Mouse (Mus musculus): ENCODE measurements at regions not wholly inside any gene's neighbourhood (a gene's known extent, or its start where the extent isn't known, plus 50 kb on each side); places are given as distances from the start of the nearest gene placed in this dataset.

GRCm38 (mm10) chr12:54444416-54444815, 212.0 kb downstream of the Sptssa start:
- no peak for ATAC-seq
- Histone ChIP-seq H3K4me1 (no peaks in the 10 kb centered on the region), H3K4me2 (no peak overlapping the region), H3K27me3 (replicated peaks) (no peaks in the 10 kb centered on the region), H3K27ac (no peak overlapping the region), H3K9ac (no peak overlapping the region), H3K4me3 (no peak overlapping the region), H3K9me3 (replicated peaks) (no peaks in the 10 kb centered on the region), H3K36me3 (no peaks in the 10 kb centered on the region)
- WGBS (ENCODE audit: insufficient replicate concordance): 62% methylated on average over 4 of the region's 4 CpGs

- ATAC-seq: no peak
- no peak overlapping the region for H3K9ac ChIP-seq
- H3K4me2 ChIP-seq: no peak overlapping the region
- WGBS (ENCODE audit: insufficient replicate concordance): 49% methylated on average over 2 of the region's 2 CpGs
- H3K36me3 ChIP-seq: no peaks in the 10 kb centered on the region
- no peaks in the 10 kb centered on the region for H3K27me3 ChIP-seq (replicated peaks)
- no peak overlapping the region for H3K27ac ChIP-seq
- H3K4me1 ChIP-seq: no peaks in the 10 kb centered on the region
- no peak overlapping the region for H3K4me3 ChIP-seq
- H3K9me3 ChIP-seq (replicated peaks): no peaks in the 10 kb centered on the region
These were observed 213.1 kb downstream of the Sptssa start for GRCm38 (mm10) chr12:54443285-54443684.

GRCm38 (mm10) chr12:54442408-54442807, 214.0 kb downstream of the Sptssa start:
- H3K27ac ChIP-seq: no peak overlapping the region
- H3K36me3 ChIP-seq: no peaks in the 10 kb centered on the region
- H3K4me2 ChIP-seq: no peak overlapping the region
- no peaks in the 10 kb centered on the region for H3K4me1 ChIP-seq
- no peak for ATAC-seq
- no peak overlapping the region for H3K4me3 ChIP-seq
- no peak overlapping the region for H3K9ac ChIP-seq
- no peaks in the 10 kb centered on the region for H3K9me3 ChIP-seq (replicated peaks)
- 72% methylated on average over 11 of the region's 11 CpGs for WGBS (ENCODE audit: insufficient replicate concordance)
- H3K27me3 ChIP-seq (replicated peaks): no peaks in the 10 kb centered on the region

- WGBS (ENCODE audit: insufficient replicate concordance): 67% methylated on average over 6 of the region's 6 CpGs
- no peaks in the 10 kb centered on the region for H3K9me3 ChIP-seq (replicated peaks)
- no peak overlapping the region for H3K9ac ChIP-seq
- no peaks in the 10 kb centered on the region for H3K4me1 ChIP-seq
- H3K36me3 ChIP-seq: no peaks in the 10 kb centered on the region
- H3K4me3 ChIP-seq: no peak overlapping the region
- H3K4me2 ChIP-seq: no peak overlapping the region
- no peaks in the 10 kb centered on the region for H3K27me3 ChIP-seq (replicated peaks)
- ATAC-seq: no peak
- no peak overlapping the region for H3K27ac ChIP-seq
These were observed 215.4 kb downstream of the Sptssa start for GRCm38 (mm10) chr12:54440851-54441593.

GRCm38 (mm10) chr12:54438793-54439192, 217.6 kb downstream of the Sptssa start:
- no peak overlapping the region for H3K9ac ChIP-seq
- H3K4me3 ChIP-seq: no peak overlapping the region
- H3K9me3 ChIP-seq (replicated peaks): no peaks in the 10 kb centered on the region
- H3K36me3 ChIP-seq: no peaks in the 10 kb centered on the region
- no peak for ATAC-seq
- H3K27ac ChIP-seq: no peak overlapping the region
- H3K4me2 ChIP-seq: no peak overlapping the region
- no peaks in the 10 kb centered on the region for H3K27me3 ChIP-seq (replicated peaks)
- H3K4me1 ChIP-seq: no peaks in the 10 kb centered on the region
- 54% methylated on average over 4 of the region's 4 CpGs for WGBS (ENCODE audit: insufficient replicate concordance)

GRCm38 (mm10) chr12:54425236-54425635, 221.6 kb upstream of the Egln3 start:
- H3K4me3 ChIP-seq: no peak overlapping the region
- no peak overlapping the region for H3K27ac ChIP-seq
- H3K4me1 ChIP-seq: no peaks in the 10 kb centered on the region
- ATAC-seq: no peak
- no peak overlapping the region for H3K9ac ChIP-seq
- WGBS (ENCODE audit: insufficient replicate concordance): 65% methylated on average over 6 of the region's 6 CpGs
- H3K4me2 ChIP-seq: no peak overlapping the region
- H3K36me3 ChIP-seq: no peaks in the 10 kb centered on the region
- no peaks in the 10 kb centered on the region for H3K27me3 ChIP-seq (replicated peaks)
- H3K9me3 ChIP-seq (replicated peaks): no peaks in the 10 kb centered on the region

- Histone ChIP-seq H3K27me3 (replicated peaks) (no peaks in the 10 kb centered on the region), H3K9me3 (replicated peaks) (no peaks in the 10 kb centered on the region), H3K4me2 (no peak overlapping the region), H3K9ac (no peak overlapping the region), H3K27ac (no peak overlapping the region), H3K4me3 (no peak overlapping the region), H3K4me1 (no peaks in the 10 kb centered on the region), H3K36me3 (no peaks in the 10 kb centered on the region)
- WGBS (ENCODE audit: insufficient replicate concordance): 15% methylated on average over 1 of the region's 1 CpGs
- ATAC-seq: no peak
These were observed 211.2 kb upstream of the Egln3 start for GRCm38 (mm10) chr12:54414829-54415228.

- no peak for ATAC-seq
- H3K36me3 ChIP-seq: no peaks in the 10 kb centered on the region
- H3K27ac ChIP-seq: no peak overlapping the region
- H3K4me2 ChIP-seq: no peak overlapping the region
- H3K4me1 ChIP-seq: no peaks in the 10 kb centered on the region
- no peaks in the 10 kb centered on the region for H3K27me3 ChIP-seq (replicated peaks)
- H3K9me3 ChIP-seq (replicated peaks): no peaks in the 10 kb centered on the region
- no peak overlapping the region for H3K9ac ChIP-seq
- WGBS (ENCODE audit: insufficient replicate concordance): 60% methylated on average over 5 of the region's 5 CpGs
- no peak overlapping the region for H3K4me3 ChIP-seq
These were observed 210.5 kb upstream of the Egln3 start for GRCm38 (mm10) chr12:54414201-54414600.

- no peaks in the 10 kb centered on the region for H3K9me3 ChIP-seq (replicated peaks)
- no peak overlapping the region for H3K27ac ChIP-seq
- no peak overlapping the region for H3K4me3 ChIP-seq
- no peak overlapping the region for H3K4me2 ChIP-seq
- H3K27me3 ChIP-seq (replicated peaks): no peaks in the 10 kb centered on the region
- no peak overlapping the region for H3K9ac ChIP-seq
- ATAC-seq: no peak
- H3K36me3 ChIP-seq: no peaks in the 10 kb centered on the region
- no peaks in the 10 kb centered on the region for H3K4me1 ChIP-seq
- 70% methylated on average over 7 of the region's 7 CpGs for WGBS (ENCODE audit: insufficient replicate concordance)
These were observed 206.5 kb upstream of the Egln3 start for GRCm38 (mm10) chr12:54410038-54410605.

- no peaks in the 10 kb centered on the region for H3K4me1 ChIP-seq
- WGBS (ENCODE audit: insufficient replicate concordance): 62% methylated on average over 6 of the region's 6 CpGs
- H3K4me2 ChIP-seq: no peak overlapping the region
- H3K27me3 ChIP-seq (replicated peaks): no peaks in the 10 kb centered on the region
- ATAC-seq: no peak
- H3K9me3 ChIP-seq (replicated peaks): no peaks in the 10 kb centered on the region
- no peak overlapping the region for H3K27ac ChIP-seq
- no peak overlapping the region for H3K4me3 ChIP-seq
- no peaks in the 10 kb centered on the region for H3K36me3 ChIP-seq
- H3K9ac ChIP-seq: no peak overlapping the region
These were observed 205.2 kb upstream of the Egln3 start for GRCm38 (mm10) chr12:54408906-54409305.

GRCm38 (mm10) chr12:54407301-54407896, 203.7 kb upstream of the Egln3 start:
- no peak for ATAC-seq
- Histone ChIP-seq H3K27me3 (replicated peaks) (no peaks in the 10 kb centered on the region), H3K4me1 (no peaks in the 10 kb centered on the region), H3K9ac (no peak overlapping the region), H3K4me2 (no peak overlapping the region), H3K4me3 (no peak overlapping the region), H3K9me3 (replicated peaks) (no peaks in the 10 kb centered on the region), H3K27ac (no peak overlapping the region), H3K36me3 (no peaks in the 10 kb centered on the region)
- 42% methylated on average over 6 of the region's 6 CpGs for WGBS (ENCODE audit: insufficient replicate concordance)

GRCm38 (mm10) chr12:54405066-54405465, 201.4 kb upstream of the Egln3 start:
- Histone ChIP-seq H3K27me3 (replicated peaks) (no peaks in the 10 kb centered on the region), H3K36me3 (no peaks in the 10 kb centered on the region)
- whole genome bisulfite sequencing (ENCODE audit: insufficient replicate concordance): 47% methylated on average over 14 of the region's 14 CpGs

More at GRCm38 (mm10) chr12:54405066-54405465, 201.4 kb upstream of the Egln3 start:
- H3K4me3 ChIP-seq: no peak overlapping the region
- H3K27ac ChIP-seq: no peak overlapping the region
- H3K9me3 ChIP-seq (replicated peaks): no peaks in the 10 kb centered on the region
- no peak overlapping the region for H3K9ac ChIP-seq
- peak overlapping the region; percentile 2; the same call in 1 of the 2 replicates for H3K4me2 ChIP-seq
- no peak for ATAC-seq
- H3K4me1 ChIP-seq: no peaks in the 10 kb centered on the region
